Mouse (Mus musculus): Measurements from ENCODE around the gene Ccnt1.

The Ccnt1 gene

DNA sequence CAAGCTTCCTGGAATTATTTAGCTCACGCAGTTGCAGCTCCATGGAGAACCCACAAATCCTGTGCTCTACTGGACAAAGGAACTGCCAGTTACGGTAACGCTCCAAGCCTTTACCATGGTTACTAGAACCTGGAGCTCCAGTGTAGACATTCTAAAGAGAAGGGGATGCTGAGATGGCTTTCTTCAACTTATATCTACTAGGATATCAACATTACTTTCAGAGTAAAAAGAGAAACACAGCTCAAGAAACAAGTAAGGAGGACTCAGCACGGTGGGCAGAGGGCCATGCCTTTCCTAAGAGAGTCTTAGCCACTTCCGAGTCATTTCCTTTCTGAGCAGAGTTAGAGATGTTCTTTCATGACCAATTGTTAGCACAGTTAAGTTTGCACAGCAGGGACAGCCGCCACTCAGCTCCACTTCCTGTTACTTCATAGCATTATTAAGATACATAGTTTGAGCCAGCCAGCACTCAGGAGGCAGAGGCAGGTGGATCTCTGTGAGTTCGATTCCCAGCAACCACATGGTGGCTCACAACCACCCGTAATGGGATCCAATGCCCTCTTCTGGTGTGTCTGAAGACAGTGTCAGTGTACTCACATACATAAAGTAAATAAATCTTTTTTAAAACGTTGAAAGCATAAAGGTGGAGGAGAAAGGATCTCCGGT is at the start of gene Ccnt1, which contains the start of gene 4930415O20Rik:
Gene Ccnt1 (minus strand): TSS at position 51 of the 666 bp plus-strand sequence.
Gene 4930415O20Rik (plus strand): TSS at position 132 of the 666 bp plus-strand sequence.
- DNase-seq = no peak

DNA sequence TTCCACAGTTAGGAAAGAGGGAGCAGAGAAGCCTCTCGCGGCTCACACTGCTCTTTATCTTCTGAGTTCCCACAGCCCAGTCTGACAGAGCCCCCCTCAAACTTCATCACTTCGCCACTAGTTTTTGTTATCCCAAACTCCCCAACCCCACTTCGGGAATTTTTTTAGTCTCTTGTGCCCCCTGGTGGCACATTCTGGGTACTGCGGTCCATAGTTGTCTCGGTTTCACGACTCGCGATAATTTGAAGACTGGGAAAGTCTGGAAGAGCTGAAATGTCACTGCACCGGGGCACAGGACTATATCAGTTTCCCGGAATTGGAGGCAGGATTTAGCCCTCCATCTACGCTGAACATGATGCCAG is 46.4 kb upstream of the Ccnt1 start:
- peak; percentile 54 for DNase-seq

DNA sequence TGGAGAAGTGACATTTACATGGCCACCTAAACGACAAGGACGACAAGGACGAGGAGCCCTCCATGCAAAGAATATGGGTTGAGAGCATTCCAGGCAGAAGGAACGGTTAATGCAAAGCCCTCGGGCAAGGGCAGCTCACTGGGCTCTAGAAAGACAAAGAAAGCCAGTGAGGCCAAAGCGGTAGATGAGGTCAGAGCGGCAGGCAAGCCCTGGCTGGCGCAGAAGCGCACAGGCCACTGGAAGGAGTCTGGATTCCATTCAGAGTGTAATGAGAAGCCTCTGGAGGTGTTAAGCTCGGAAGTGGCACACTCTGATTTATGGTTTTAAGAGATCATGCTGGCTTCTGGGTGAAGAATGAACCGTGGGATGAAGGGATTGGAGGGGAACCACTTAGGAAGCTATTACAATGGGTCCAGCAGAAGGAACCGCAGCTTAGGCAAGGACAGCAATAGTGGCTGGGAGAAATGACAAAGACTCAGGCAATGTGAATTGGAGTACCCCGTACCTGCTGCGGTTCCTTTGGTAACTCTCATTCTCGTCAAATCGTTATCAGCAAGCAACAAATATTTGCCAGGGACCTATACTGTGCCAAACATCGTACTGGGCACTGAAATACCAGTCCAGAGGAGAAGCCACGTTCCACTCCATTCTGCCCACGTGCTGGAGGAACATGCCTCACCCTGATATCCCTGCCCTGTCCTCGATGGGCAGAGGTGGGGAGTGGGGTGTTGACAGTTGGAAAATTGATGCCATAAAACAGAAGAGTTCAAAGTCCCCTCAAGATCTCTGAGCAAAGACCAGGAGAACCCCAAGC is 45.8 kb upstream of the Ccnt1 start:
- DNase-seq = no peak

GRCm38 (mm10) chr15:98615751-98616150 is 45.0 kb upstream of the Ccnt1 start:
- DNase-seq = no peak

DNA sequence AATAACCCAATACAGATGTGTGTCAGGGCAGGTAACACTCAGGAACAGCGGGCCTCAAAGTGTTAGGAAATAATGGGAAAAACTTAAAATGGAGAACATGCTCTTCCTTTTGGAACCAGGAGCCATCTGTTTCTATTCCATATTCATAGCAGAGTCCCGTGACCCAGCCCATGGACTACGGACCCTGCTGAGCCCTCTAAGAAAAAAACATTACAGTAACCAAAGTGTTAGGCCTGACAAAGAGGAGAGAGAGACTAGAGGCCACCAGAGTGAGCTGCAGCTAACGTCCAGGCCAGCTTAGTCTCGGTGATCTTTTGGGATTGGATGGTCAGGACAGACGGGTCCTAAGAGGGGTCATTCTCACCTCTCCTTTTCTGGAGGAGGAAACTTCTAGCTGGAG is 44.2 kb upstream of the Ccnt1 start:
- DNase-seq = no peak

DNA sequence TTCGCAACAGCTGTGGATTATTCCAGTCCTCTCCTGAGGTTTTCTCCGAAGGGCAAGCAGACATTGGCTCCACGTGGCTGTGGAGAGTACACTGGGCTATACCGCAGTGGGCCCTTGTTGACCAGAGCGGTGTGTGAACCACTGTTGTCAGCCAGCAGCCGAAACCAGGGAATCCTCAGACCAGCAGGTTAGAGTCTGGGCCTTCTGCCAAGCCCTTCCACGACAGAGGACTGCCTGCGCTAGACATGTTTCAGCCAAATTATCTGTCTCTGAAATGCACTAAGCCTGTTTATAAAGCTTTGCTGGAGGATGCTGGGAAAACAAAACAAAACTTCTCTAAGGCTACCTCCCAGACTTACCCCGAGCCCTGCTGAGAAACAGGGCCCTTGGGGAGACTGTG is 43.8 kb upstream of the Ccnt1 start:
- no peak for DNase-seq

DNA sequence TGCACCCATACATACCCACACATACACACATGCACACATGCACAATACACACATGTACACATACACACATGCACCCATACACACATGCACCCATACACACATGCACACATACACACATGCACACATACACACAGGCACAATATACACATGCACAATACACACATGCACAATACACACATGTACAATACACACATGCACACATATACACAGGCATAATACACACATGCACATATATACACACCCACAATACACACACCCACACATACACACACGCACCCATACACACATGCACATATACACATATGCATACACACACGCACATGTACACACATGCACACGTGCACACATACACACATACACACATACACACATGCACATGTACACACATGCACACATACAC is 41.5 kb upstream of the Ccnt1 start:
- no peak for DNase-seq

DNA sequence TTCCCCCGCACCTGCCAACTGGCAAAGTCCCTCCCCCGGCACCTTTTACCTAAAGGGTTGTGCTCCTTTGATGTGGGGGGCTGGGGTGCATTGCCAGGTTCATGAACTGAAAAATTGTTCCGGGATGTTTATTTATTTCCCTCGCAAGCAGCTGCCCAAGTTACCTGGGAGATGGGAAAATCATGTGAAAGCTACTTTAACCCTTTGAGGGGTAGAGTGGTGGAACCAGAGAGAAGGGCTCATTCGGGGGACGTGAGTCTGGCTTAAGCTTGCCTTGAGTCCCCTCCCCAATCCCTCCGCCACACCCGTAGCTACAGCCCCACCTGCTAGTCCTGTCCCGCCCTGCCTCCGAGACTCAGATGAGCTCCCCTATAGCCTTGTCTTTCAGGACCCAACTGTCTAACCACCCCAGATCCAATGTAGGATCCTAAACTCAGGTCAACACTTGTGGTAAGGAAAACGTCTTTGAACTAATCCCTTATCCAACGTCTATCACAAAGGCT is 39.5 kb upstream of the Ccnt1 start:
- DNase-seq = no peak

GRCm38 (mm10) chr15:98609331-98610130 is 38.8 kb upstream of the Ccnt1 start, which contains the start of gene Adcy6:
Gene Adcy6, minus strand, starts transcription at chr15:98610076.
- peak; percentile 77 for DNase-seq

- peak; percentile 41 for DNase-seq
Measured at GRCm38 (mm10) chr15:98608784-98609250, 38.1 kb upstream of the Ccnt1 start.

DNA sequence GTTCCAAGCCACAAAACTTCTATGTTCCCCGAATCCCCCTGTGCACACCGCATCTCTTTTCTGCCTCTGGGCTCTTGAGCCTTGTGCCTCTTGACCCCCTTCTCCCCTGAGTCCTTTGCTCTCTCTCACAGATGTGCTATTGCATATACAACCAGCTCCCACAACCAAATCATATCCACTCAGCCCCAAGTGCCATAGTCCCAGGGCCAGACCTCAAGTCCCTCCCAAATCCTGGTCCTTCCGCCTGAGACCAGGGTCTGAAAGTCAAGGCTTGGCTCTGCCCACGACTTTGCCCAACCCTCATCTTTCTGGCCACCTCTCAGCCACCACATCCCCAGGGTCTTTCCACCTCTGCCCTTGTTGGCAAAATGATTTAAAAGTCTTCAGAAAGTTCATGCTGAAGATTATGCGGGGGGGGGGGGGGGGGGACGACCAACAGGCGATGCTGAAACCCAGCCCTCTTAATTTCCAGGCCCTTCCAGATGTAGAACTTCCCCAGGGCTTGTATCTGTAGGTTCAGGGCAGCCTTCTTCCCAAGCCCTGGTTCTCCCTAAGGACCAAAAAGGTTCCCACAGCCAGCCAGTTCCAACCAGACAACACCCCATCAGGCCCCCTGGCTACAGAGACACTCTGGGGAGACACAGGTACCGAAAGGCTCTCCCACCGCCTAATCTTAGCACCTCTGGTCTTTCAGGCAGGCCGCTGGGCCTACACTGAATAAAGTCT is 37.5 kb upstream of the Ccnt1 start:
- DNase-seq = no peak

GRCm38 (mm10) chr15:98607557-98607956 is 36.8 kb upstream of the Ccnt1 start:
- DNase-seq = no peak

GRCm38 (mm10) chr15:98606739-98607138 is 36.0 kb upstream of the Ccnt1 start:
- no peak for DNase-seq

GRCm38 (mm10) chr15:98606051-98606536 is 35.4 kb upstream of the Ccnt1 start:
- no peak for DNase-seq

DNA sequence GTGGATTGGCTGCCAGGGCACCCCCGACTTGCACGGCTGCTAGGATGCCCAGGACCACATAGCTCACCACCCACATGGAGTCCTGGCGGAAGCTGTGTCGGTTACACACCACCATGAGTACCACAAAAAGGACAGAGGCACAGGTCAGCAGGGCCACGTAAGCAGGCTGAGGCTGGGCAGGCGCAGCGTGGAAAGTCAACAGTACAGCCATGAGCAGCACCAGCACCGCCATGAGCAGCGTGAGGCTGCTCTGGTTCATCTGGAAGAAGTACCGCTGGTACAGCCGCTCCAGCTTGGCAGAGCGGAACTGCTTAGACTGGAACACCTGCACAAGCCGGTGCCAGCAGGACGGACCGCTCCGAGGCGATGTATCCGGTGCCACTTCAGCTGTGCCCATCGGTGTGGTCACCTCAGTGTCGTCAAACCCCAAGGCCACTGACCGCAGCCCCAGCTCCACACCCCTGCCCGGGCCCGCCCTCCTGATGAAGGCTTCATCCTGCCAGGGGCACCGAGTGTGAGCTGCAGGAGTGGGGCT is 33.4 kb upstream of the Ccnt1 start:
- DNase-seq = no peak

- no peak for DNase-seq
Measured at GRCm38 (mm10) chr15:98602921-98603458, 32.3 kb upstream of the Ccnt1 start.

DNA sequence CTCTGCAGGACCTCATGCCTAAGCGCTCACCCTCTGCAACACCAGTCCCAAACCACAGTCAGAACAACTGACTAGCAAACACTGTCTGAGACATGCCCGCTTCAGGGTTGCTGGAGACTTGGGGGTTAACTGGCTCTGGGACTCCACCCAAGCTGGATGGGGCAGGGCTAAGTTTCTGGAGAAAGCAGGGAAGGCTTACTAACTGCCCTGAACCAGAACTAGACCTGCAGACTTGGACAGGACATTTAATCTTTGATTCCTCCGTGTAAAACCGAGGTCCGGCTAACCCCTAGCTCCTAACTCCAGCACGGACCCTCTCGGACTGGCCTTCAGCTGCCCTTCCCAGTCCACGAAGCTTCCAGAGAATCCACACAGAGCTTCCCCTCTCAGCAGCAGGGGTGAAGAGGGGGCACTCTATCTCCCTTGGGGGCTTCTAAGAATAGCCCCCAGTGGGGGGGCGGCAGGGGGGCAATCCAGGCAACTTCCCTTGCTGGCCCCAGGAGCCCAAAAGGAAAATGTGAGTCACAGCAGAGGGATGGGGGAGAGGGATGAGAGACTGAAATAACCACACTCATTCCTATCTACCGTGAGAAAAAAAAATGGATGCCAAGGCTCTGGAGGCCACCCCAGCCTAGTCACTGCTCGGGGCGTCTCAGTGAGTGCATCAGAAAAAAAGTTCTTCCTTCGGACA is 31.6 kb upstream of the Ccnt1 start:
- DNase-seq = no peak

- no peak for DNase-seq
Measured at GRCm38 (mm10) chr15:98601832-98602190, 31.1 kb upstream of the Ccnt1 start.

DNA sequence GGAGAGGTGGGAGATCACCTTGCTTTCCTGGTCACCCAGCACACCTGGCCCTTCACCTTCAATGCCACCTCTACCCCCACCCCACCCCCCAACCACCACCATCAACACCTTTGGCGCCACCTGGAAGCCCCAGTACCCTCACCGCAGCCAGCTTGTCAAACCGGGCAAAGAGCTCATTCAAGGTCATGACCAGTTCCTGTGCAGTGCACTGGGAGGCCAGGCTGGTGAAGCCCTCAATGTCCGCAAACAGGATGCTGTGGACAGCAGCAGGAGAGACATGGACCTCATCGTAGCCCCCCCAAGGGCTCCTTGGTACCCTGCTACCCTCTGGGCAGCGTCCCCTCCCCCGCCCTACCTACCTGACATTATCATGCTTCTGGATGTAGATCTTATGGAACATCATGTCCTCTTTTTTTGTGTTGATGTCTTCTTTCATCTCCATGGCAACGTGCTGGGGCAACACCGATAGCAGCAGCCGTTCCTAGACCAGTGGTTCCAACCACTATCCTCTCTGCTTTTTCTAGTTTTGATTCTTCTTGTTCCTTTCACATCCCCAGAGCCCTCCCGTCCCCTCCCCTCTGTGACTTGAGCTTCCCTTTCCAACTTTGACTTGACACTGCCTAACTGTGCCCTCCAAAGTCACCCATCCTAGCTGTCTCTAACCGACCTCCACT is 29.4 kb upstream of the Ccnt1 start:
- DNase-seq = no peak

DNA sequence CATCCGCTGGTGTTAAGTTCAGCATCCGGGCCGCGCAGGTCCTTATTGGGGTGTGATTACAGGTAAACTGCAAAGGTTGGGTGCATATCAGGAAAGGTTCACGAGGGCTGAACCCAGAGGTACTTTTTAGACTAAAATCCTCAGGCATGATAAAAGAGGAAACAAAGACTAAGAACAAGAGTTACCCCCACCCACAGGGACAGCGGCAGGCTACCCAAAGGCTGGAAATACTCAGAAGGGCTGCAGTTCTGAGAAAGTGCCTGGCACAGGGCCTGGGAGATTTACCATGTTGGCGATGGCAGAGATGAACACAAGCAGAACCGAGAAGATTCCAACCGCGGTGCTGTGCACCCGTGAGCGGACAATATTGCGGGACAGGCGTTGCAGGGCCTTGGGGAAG is 25.9 kb upstream of the Ccnt1 start:
- no peak for DNase-seq

- no peak for DNase-seq
Measured at GRCm38 (mm10) chr15:98595049-98595448, 24.3 kb upstream of the Ccnt1 start.
